Mouse (Mus musculus) forebrain, embryonic 14.5 days (tissue): Measurements from ENCODE around the gene Kpnb1. TPM values are rescaled to one million over a fixed set of nuclear protein-coding genes. Genes with fewer than 3 reads are reported as not detected.

Experiments
- ATAC-seq: fragments of 200-750 bp; cut with Nextera tagmentation; 2 replicates; pipeline ENCODE4 v1.8.0; 2017; ENCODE audit warnings: mild to moderate bottlenecking, moderate library complexity
- DNase-seq: peaks from one replicate; pipeline ENCODE4 v3.0.0-alpha.2; 2015; ENCODE audit warnings: low spot score
- H3K27ac ChIP-seq: fragments of 300-500 bp; sonication (generic); 2 replicates; pipeline ENCODE4 v1.5.1; 2014; ENCODE audit warnings: low read depth, mild to moderate bottlenecking, control low read depth, low read length, moderate library complexity
- H3K27me3 ChIP-seq: fragments of 300-500 bp; sonication (generic); replicated peaks from 2 replicates; pipeline ENCODE4 v1.6.1; 2014; ENCODE audit warnings: low read length, control low read depth, mixed read lengths; ENCODE audit not compliant: control insufficient read depth, insufficient read depth
- H3K36me3 ChIP-seq: fragments of 300-500 bp; sonication (generic); 2 replicates; pipeline ENCODE4 v1.6.1; 2014; ENCODE audit warnings: low read length, control low read depth; ENCODE audit not compliant: control insufficient read depth, insufficient read depth
- H3K4me1 ChIP-seq: fragments of 300-500 bp; sonication (generic); 2 replicates; pipeline ENCODE4 v1.6.1; 2014; ENCODE audit warnings: antibody characterized with exemption, low read length, control low read depth; ENCODE audit not compliant: control insufficient read depth, insufficient read depth
- H3K4me2 ChIP-seq: fragments of 300-500 bp; sonication (generic); 2 replicates; pipeline ENCODE4 v1.6.1; 2014; ENCODE audit warnings: mild to moderate bottlenecking, control low read depth, low read length
- H3K4me3 ChIP-seq: fragments of 300-500 bp; sonication (generic); 2 replicates; pipeline ENCODE4 v1.5.1; 2014; ENCODE audit warnings: low read depth, low read length, control low read depth
- H3K9ac ChIP-seq: fragments of 300-500 bp; sonication (generic); 2 replicates; pipeline ENCODE4 v1.6.1; 2014; ENCODE audit warnings: mild to moderate bottlenecking, low read length, control low read depth, moderate library complexity
- H3K9me3 ChIP-seq: fragments of 300-500 bp; sonication (generic); replicated peaks from 2 replicates; pipeline ENCODE4 v1.6.1; 2016; ENCODE audit warnings: low read length, control low read depth, mixed read lengths; ENCODE audit not compliant: control insufficient read depth
- WGBS: fragments of 180-500 bp; shearing (Covaris S2); extraction: QIAGEN DNeasy Blood & Tissue Kit; methylation state at CpG from one replicate; pipeline ENCODE4 v1.1.7; 2014; 5-methylcytosine and 5-hydroxymethylcytosine counted together
- polyA plus RNA-seq: library from polyadenylated mRNA; unstranded; fragments of >200 nt; fragmentation: Nextera tagmentation; extraction: Ambion mirVana; gene quantifications from 2 replicates; pipeline ENCODE4 v1.2.1, GENCODE M21; 2014

The Kpnb1 gene
- polyA plus RNA-seq: 41.7 and 41.9 TPM in 2 replicates

GRCm38 (mm10) chr11:97187764-97188642 lies at the start of gene Kpnb1:
Kpnb1 (minus strand) TSS chr11:97187881.
- peaks cover 19% of the 10 kb centered on the region; the same call in 1 of the 2 replicates for H3K4me1 ChIP-seq

GRCm38 (mm10) chr11:97232436-97232835 lies 44.8 kb upstream of the Kpnb1 start:
- ATAC-seq: no peak
- no peaks in the 10 kb centered on the region for H3K4me1 ChIP-seq
- no peaks in the 10 kb centered on the region for H3K27me3 ChIP-seq
- no peak overlapping the region for H3K9ac ChIP-seq
- WGBS: 89% methylated on average over 5 of the region's 5 CpGs
- H3K9me3 ChIP-seq: no peaks in the 10 kb centered on the region
- H3K4me2 ChIP-seq: no peak overlapping the region
- DNase-seq: no peak
- no peak overlapping the region for H3K27ac ChIP-seq
- H3K4me3 ChIP-seq: no peak overlapping the region
- H3K36me3 ChIP-seq: peaks cover 79% of the 10 kb centered on the region

More at GRCm38 (mm10) chr11:97187764-97188642, at the start of gene Kpnb1:
- DNase-seq (peak; percentile 99), ATAC-seq (peak; percentile 96)
- H3K36me3 ChIP-seq: peaks cover 34% of the 10 kb centered on the region
- H3K27me3 ChIP-seq: no peaks in the 10 kb centered on the region
- peak within 1 kb of the TSS; percentile 93 for H3K9ac ChIP-seq
- under 1% methylated on average over 61 of the region's 101 CpGs for WGBS
- peak within 1 kb of the TSS; percentile 97 for H3K27ac ChIP-seq
- H3K4me2 ChIP-seq: peak within 1 kb of the TSS; percentile 86
- H3K9me3 ChIP-seq: no peaks in the 10 kb centered on the region
- peak within 1 kb of the TSS; percentile 90 for H3K4me3 ChIP-seq

- Histone ChIP-seq H3K9me3 (no peaks in the 10 kb centered on the region), H3K27me3 (no peaks in the 10 kb centered on the region), H3K4me1 (no peaks in the 10 kb centered on the region), H3K27ac (no peak overlapping the region), H3K4me2 (no peak overlapping the region), H3K36me3 (peaks cover 82% of the 10 kb centered on the region), H3K9ac (no peak overlapping the region), H3K4me3 (no peak overlapping the region)
- ATAC-seq: no peak
- DNase-seq: no peak
- 97% methylated on average over 2 of the region's 2 CpGs for WGBS
Observed at GRCm38 (mm10) chr11:97229396-97229795, 41.7 kb upstream of the Kpnb1 start.

- Histone ChIP-seq H3K27ac (no peak overlapping the region), H3K9ac (no peak overlapping the region), H3K4me2 (no peak overlapping the region), H3K4me1 (no peaks in the 10 kb centered on the region), H3K27me3 (no peaks in the 10 kb centered on the region), H3K9me3 (no peaks in the 10 kb centered on the region), H3K36me3 (peaks cover 81% of the 10 kb centered on the region), H3K4me3 (no peak overlapping the region)
- no peak for ATAC-seq
- DNase-seq: no peak
- WGBS: 95% methylated on average over 7 of the region's 7 CpGs
Observed at GRCm38 (mm10) chr11:97228985-97229384, 41.3 kb upstream of the Kpnb1 start.

GRCm38 (mm10) chr11:97226131-97226530 lies 38.5 kb upstream of the Kpnb1 start:
- no peak for ATAC-seq
- H3K4me3 ChIP-seq: no peak overlapping the region
- H3K36me3 ChIP-seq: peaks cover 86% of the 10 kb centered on the region
- H3K27me3 ChIP-seq: no peaks in the 10 kb centered on the region
- H3K9me3 ChIP-seq: no peaks in the 10 kb centered on the region
- no peak overlapping the region for H3K27ac ChIP-seq
- H3K9ac ChIP-seq: no peak overlapping the region
- H3K4me1 ChIP-seq: no peaks in the 10 kb centered on the region
- H3K4me2 ChIP-seq: no peak overlapping the region
- DNase-seq: no peak
- WGBS: 100% methylated on average over 1 of the region's 1 CpGs

- H3K27me3 ChIP-seq: no peaks in the 10 kb centered on the region
- H3K9me3 ChIP-seq: no peaks in the 10 kb centered on the region
- DNase-seq: no peak
- peaks cover 86% of the 10 kb centered on the region for H3K36me3 ChIP-seq
- H3K4me2 ChIP-seq: no peak overlapping the region
- no peak overlapping the region for H3K4me3 ChIP-seq
- ATAC-seq: no peak
- no peaks in the 10 kb centered on the region for H3K4me1 ChIP-seq
- H3K9ac ChIP-seq: no peak overlapping the region
- 4% methylated on average over 3 of the region's 3 CpGs for WGBS
- H3K27ac ChIP-seq: no peak overlapping the region
Observed at GRCm38 (mm10) chr11:97223485-97223884, 35.8 kb upstream of the Kpnb1 start.

- WGBS: 98% methylated on average over 2 of the region's 2 CpGs
- Histone ChIP-seq H3K27ac (no peak overlapping the region), H3K27me3 (no peaks in the 10 kb centered on the region)
Observed at GRCm38 (mm10) chr11:97221611-97222010, 33.9 kb upstream of the Kpnb1 start.

GRCm38 (mm10) chr11:97220211-97220610 lies 32.5 kb upstream of the Kpnb1 start:
- Histone ChIP-seq H3K27ac (no peak overlapping the region), H3K4me2 (no peak overlapping the region), H3K27me3 (no peaks in the 10 kb centered on the region), H3K9ac (no peak overlapping the region), H3K4me1 (no peaks in the 10 kb centered on the region), H3K36me3 (peaks cover 88% of the 10 kb centered on the region), H3K4me3 (no peak overlapping the region), H3K9me3 (no peaks in the 10 kb centered on the region)
- 81% methylated on average over 3 of the region's 3 CpGs for WGBS
- ATAC-seq: no peak
- DNase-seq: no peak

More at GRCm38 (mm10) chr11:97221611-97222010, 33.9 kb upstream of the Kpnb1 start:
- Histone ChIP-seq H3K4me1 (no peaks in the 10 kb centered on the region), H3K36me3 (peaks cover 87% of the 10 kb centered on the region), H3K4me2 (no peak overlapping the region), H3K9me3 (no peaks in the 10 kb centered on the region), H3K9ac (no peak overlapping the region), H3K4me3 (no peak overlapping the region)
- DNase-seq (no peak), ATAC-seq (no peak)

- H3K9ac ChIP-seq: no peak overlapping the region
- H3K4me3 ChIP-seq: no peak overlapping the region
- H3K9me3 ChIP-seq: no peaks in the 10 kb centered on the region
- H3K27ac ChIP-seq: no peak overlapping the region
- no peaks in the 10 kb centered on the region for H3K27me3 ChIP-seq
- DNase-seq (no peak), ATAC-seq (no peak)
- H3K36me3 ChIP-seq: peaks cover 93% of the 10 kb centered on the region
- no peaks in the 10 kb centered on the region for H3K4me1 ChIP-seq
- WGBS: 95% methylated on average over 5 of the region's 5 CpGs
- no peak overlapping the region for H3K4me2 ChIP-seq
Observed at GRCm38 (mm10) chr11:97214411-97214810, 26.7 kb upstream of the Kpnb1 start.
